Mouse (Mus musculus) left cerebral cortex, postnatal 36 days (tissue): ENCODE measurements around the gene Nkx2-3. TPM values are rescaled to one million over a fixed set of nuclear protein-coding genes. Genes with fewer than 3 reads are reported as not detected.

Experiments
- DNase-seq, 2 experiments: peaks; one replicate each; pipeline ENCODE4 v3.0.0; 2021 to 2022; ENCODE audit warnings: low spot score in 2 of 2, mixed read lengths in 1 of 2
- intact Hi-C: fragments of 180-260 bp; cut with DNase I; formaldehyde crosslinking; loops from one replicate; pipeline ENCODE4 v1.15.1; 2025
- microRNA-seq: library from miRNA; unstranded; fragments of <30 nt; microRNA quantifications from one replicate; pipeline ENCODE4 v1.2.0, GENCODE M21; 2022
- total RNA-seq, 2 experiments: library from RNA; stranded (reverse); gene quantifications; 2 replicates each; pipeline ENCODE4 v1.2.3; 2021

The Nkx2-3 gene
- total RNA-seq, 2 experiments from 2014 or later: not detected

GRCm38 (mm10) chr19:43655735-43656492 lies 43.8 kb downstream of the Nkx2-3 start:
- peak; percentile 43 to 47 for DNase-seq

GRCm38 (mm10) chr19:43659632-43660031 lies 47.5 kb downstream of the Nkx2-3 start:
- no peak for DNase-seq
- intact Hi-C loops: loop anchor here (5.0 kb wide), 1 partner anchor 127 kb away; no protein-coding TSS in a partner anchor

More at GRCm38 (mm10) chr19:43655735-43656492, 43.8 kb downstream of the Nkx2-3 start:
- intact Hi-C loops: loop anchor here (2.0 to 5.0 kb wide), 2 partner anchors 25 to 124 kb away; no protein-coding TSS in a partner anchor

- no peak for DNase-seq
- intact Hi-C loops: no loop called here
Observed at GRCm38 (mm10) chr19:43660774-43661173, 48.6 kb downstream of the Nkx2-3 start.

- intact Hi-C loops: no loop called here
- no peak for DNase-seq
Observed at GRCm38 (mm10) chr19:43662176-43662967, 50.2 kb downstream of the Nkx2-3 start.

DNA sequence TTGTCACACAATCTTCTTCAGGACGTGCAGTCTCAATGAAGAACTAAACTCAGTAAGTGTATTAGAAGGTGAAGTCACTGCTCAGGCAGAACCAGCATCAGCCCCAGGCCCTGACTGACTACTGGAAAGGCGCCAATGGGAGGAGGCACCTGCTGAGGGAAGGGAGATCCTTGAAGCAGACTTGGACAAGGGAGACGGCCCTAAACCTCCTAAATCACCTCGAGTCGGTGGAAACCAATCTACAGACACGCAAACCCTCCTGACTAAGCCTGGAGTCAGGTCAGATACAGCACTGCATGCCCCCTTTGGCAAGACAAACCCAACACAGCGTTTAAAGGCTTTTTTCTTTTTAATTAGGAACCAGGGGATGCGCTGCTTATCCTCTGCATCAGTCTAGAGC lies 51.3 kb downstream of the Nkx2-3 start:
- intact Hi-C loops: no loop called here
- no peak for DNase-seq

Small RNA genes lying within 50 kb of the gene (microRNA-seq; reads per million reads assigned to microRNA genes)
- not detected for gene Gm22646

Other genes starting within 250 kb of the Nkx2-3 start
- gene Hpse2, start 224.0 kb upstream of the Nkx2-3 start, total RNA-seq: under 1 TPM; 0.07 to 0.09 TPM
- 100 to 1,000 TPM in 1 of 2 experiments, 10 to 100 TPM in 1; 99.5 to 113 TPM for gene Cnnm1, start 171.9 kb upstream of the Nkx2-3 start, total RNA-seq
- gene Got1, start 87.7 kb upstream of the Nkx2-3 start, total RNA-seq: 100 to 1,000 TPM; 352 to 386 TPM
- gene Slc25a28, start 62.6 kb downstream of the Nkx2-3 start, total RNA-seq: 10 to 100 TPM; 39.2 to 39.9 TPM
- 10 to 100 TPM; 22.5 to 23.3 TPM for gene Entpd7, start 77.3 kb downstream of the Nkx2-3 start, total RNA-seq
- 1 to 10 TPM; 5.7 to 5.9 TPM for gene Cutc, start 140.7 kb downstream of the Nkx2-3 start, total RNA-seq
- gene Cox15, start 140.7 kb downstream of the Nkx2-3 start, total RNA-seq: 10 to 100 TPM; 13.3 to 17.1 TPM
- gene Abcc2, start 169.9 kb downstream of the Nkx2-3 start, total RNA-seq: not detected